Mouse (Mus musculus) embryonic facial prominence, embryonic 11.5 days (tissue): ENCODE results near the gene H2al1c. TPM values are rescaled to one million over a fixed set of nuclear protein-coding genes. Genes with fewer than 3 reads are reported as not detected.
"Not testable (repeated sequence)": the region's sequence is repeated elsewhere in the genome, so short reads cannot be mapped to it uniquely, and the experiment has no call there.

ENCODE experiments used
- ATAC-seq: fragments of 200-750 bp; cut with Nextera tagmentation; replicated peaks from 2 replicates; pipeline ENCODE4 v1.8.0; 2017; ENCODE audit warnings: low read depth; ENCODE audit not compliant: insufficient number of reproducible peaks, low FRiP score, low TSS enrichment
- DNase-seq: peaks from one replicate; pipeline ENCODE4 v3.0.0-alpha.2; 2015; ENCODE audit warnings: low spot score
- H3K27ac ChIP-seq: fragments of 300-500 bp; sonication (generic); replicated peaks from 2 replicates; pipeline ENCODE4 v1.5.1; 2014; ENCODE audit warnings: mild to moderate bottlenecking, low read depth, low read length, control low read depth
- H3K27me3 ChIP-seq: fragments of 300-500 bp; sonication (generic); 2 replicates; pipeline ENCODE4 v1.6.1; 2014; ENCODE audit warnings: mild to moderate bottlenecking, low read length, moderate library complexity, mixed read lengths; ENCODE audit not compliant: control insufficient read depth, insufficient read depth
- H3K36me3 ChIP-seq: fragments of 300-500 bp; sonication (generic); replicated peaks from 2 replicates; pipeline ENCODE4 v1.6.1; 2014; ENCODE audit warnings: low read depth, mild to moderate bottlenecking, low read length, moderate library complexity, mixed read lengths; ENCODE audit not compliant: control insufficient read depth, insufficient read depth
- H3K4me1 ChIP-seq: fragments of 300-500 bp; sonication (generic); 2 replicates; pipeline ENCODE4 v1.6.1; 2014; ENCODE audit warnings: low read length, mixed read lengths; ENCODE audit not compliant: control insufficient read depth, insufficient read depth
- H3K4me2 ChIP-seq: fragments of 300-500 bp; sonication (generic); 2 replicates; pipeline ENCODE4 v1.6.1; 2014; ENCODE audit warnings: low read depth, mild to moderate bottlenecking, control low read depth, low read length, moderate library complexity
- H3K4me3 ChIP-seq: fragments of 300-500 bp; sonication (generic); 2 replicates; pipeline ENCODE4 v1.5.1; 2014; ENCODE audit warnings: low read depth, low read length, control low read depth
- H3K9ac ChIP-seq: fragments of 300-500 bp; sonication (generic); replicated peaks from 2 replicates; pipeline ENCODE4 v1.6.1; 2014; ENCODE audit warnings: mild to moderate bottlenecking, control low read depth, low read length
- H3K9me3 ChIP-seq: fragments of 300-500 bp; sonication (generic); replicated peaks from 2 replicates; pipeline ENCODE4 v1.6.1; 2016; ENCODE audit warnings: mild to moderate bottlenecking, low read length, inconsistent platforms, mixed read lengths; ENCODE audit not compliant: control insufficient read depth
- WGBS: fragments of 180-500 bp; shearing (Covaris S2); extraction: QIAGEN DNeasy Blood & Tissue Kit; methylation state at CpG from one replicate; pipeline ENCODE4 v1.1.7; 2014; 5-methylcytosine and 5-hydroxymethylcytosine counted together
- polyA plus RNA-seq: library from polyadenylated mRNA; unstranded; fragments of >200 nt; fragmentation: Nextera tagmentation; extraction: Ambion mirVana; gene quantifications from 2 replicates; pipeline ENCODE4 v1.2.1, GENCODE M21; 2014

H2al1c gene
- polyA plus RNA-seq, 1 experiment from 2014 or later = not detected

DNA sequence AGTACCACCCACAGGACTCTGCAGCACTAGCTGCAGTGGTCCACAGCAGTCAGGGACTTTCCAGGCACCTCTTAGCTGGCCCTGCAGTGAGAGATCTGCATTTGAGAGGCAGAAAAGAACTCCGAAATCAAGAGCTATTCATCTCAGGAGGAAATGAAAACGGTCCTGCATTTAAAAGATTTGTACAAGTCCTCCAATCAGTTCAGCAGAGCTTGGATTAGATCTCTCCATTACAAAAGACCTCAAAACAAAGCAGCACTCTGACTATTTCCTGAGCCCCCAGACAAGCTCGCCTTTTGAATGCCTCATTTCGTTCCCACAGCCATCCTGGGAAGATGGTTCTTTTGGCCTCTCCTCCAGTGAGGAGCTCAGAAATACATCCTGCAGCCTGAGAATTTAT lies 16.2 kb upstream of the H2al1c start:
- DNase-seq (no peak), ATAC-seq (no peak)
- Histone ChIP-seq H3K27ac (no peak overlapping the region), H3K27me3 (no peaks in the 10 kb centered on the region), H3K9ac (no peak overlapping the region), H3K36me3 (no peaks in the 10 kb centered on the region), H3K9me3 (no peaks in the 10 kb centered on the region), H3K4me2 (no peak overlapping the region), H3K4me1 (no peaks in the 10 kb centered on the region), H3K4me3 (no peak overlapping the region)
- 69% methylated on average over 4 of the region's 4 CpGs for WGBS

DNA sequence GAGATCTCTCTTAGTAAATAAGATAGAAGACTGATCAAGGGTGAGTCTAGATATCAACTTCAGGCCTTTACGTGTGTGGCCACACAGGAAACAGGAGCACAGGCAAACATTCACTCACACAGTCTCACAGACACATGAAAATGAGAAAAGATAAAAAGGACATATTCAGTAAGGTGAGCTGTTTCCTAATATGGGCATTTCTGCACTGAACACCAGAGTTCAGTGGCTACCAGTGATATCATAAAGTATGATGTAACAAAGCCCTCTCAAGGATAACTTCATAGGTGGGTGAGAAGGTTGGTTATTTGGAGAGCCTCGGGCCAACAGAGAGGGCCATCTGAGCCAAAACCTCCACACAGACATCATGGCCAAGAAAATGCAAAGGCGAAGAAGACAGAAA lies 6.5 kb upstream of the H2al1c start, which contains the start of gene H2al1a:
TSS of gene H2al1a (plus strand) at position 301 of the 400 bp plus-strand sequence.
- not testable (repeated sequence) for H3K27ac ChIP-seq, H3K9me3 ChIP-seq, H3K9ac ChIP-seq, ATAC-seq, H3K4me2 ChIP-seq, H3K4me3 ChIP-seq, H3K4me1 ChIP-seq, H3K36me3 ChIP-seq, H3K27me3 ChIP-seq, DNase-seq
- no CpG with 5 or more reads among the region's 3 CpGs for WGBS

DNA sequence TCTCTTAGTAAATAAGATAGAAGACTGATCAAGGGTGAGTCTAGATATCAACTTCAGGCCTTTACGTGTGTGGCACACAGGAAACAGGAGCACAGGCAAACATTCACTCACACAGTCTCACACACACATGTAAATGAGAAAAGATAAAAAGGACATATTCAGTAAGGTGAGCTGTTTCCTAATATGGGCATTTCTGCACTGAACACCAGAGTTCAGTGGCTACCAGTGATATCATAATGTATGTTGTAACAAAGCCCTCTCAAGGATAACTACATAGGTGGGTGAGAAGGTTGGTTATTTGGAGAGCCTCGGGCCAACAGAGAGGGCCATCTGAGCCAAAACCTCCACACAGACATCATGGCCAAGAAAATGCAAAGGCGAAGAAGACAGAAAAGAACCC lies 3.3 kb upstream of the H2al1c start, which contains the start of gene H2al1b:
TSS of gene H2al1b (plus strand) at position 301 of the 400 bp plus-strand sequence.
- not testable (repeated sequence) for H3K36me3 ChIP-seq, H3K4me3 ChIP-seq, H3K27me3 ChIP-seq, H3K4me1 ChIP-seq, H3K9me3 ChIP-seq, H3K27ac ChIP-seq, ATAC-seq, H3K4me2 ChIP-seq, H3K9ac ChIP-seq, DNase-seq
- WGBS = 95% methylated on average over 1 of the region's 3 CpGs

- not testable (repeated sequence) for H3K9ac ChIP-seq, H3K36me3 ChIP-seq, ATAC-seq, H3K27me3 ChIP-seq, H3K4me1 ChIP-seq, H3K4me3 ChIP-seq, H3K27ac ChIP-seq, H3K4me2 ChIP-seq, DNase-seq, H3K9me3 ChIP-seq
- WGBS = no CpG with 5 or more reads among the region's 6 CpGs
Observed at GRCm38 (mm10) chrX:11308524-11308923, 3.1 kb downstream of the H2al1c start, which contains the start of gene H2al1d. Gene H2al1d (plus strand): TSS chrX:11308824.

DNA sequence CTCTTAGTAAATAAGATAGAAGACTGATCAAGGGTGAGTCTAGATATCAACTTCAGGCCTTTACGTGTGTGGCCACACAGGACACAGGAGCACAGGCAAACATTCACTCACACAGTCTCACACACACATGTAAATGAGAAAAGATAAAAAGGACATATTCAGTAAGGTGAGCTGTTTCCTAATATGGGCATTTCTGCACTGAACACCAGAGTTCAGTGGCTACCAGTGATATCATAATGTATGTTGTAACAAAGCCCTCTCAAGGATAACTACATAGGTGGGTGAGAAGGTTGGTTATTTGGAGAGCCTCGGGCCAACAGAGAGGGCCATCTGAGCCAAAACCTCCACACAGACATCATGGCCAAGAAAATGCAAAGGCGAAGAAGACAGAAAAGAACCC lies 6.2 kb downstream of the H2al1c start, which contains the start of gene H2al1e:
TSS of gene H2al1e (plus strand) at position 301 of the 400 bp plus-strand sequence.
- not testable (repeated sequence) for H3K9me3 ChIP-seq, H3K36me3 ChIP-seq, ATAC-seq, H3K9ac ChIP-seq, H3K27me3 ChIP-seq, DNase-seq, H3K4me1 ChIP-seq, H3K27ac ChIP-seq, H3K4me2 ChIP-seq, H3K4me3 ChIP-seq
- no CpG with 5 or more reads among the region's 3 CpGs for WGBS

DNA sequence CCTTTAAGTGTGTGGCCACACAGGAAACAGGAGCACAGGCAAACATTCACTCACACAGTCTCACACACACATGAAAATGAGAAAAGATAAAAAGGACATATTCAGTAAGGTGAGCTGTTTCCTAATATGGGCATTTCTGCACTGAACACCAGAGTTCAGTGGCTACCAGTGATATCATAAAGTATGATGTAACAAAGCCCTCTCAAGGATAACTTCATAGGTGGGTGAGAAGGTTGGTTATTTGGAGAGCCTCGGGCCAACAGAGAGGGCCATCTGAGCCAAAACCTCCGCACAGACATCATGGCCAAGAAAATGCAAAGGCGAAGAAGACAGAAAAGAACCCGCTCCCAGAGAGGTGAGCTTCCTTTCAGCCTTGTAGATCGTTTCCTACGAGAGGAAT lies 9.4 kb downstream of the H2al1c start, which contains the start of gene H2al1f:
TSS of gene H2al1f (plus strand) at position 301 of the 400 bp plus-strand sequence.
- H3K36me3 ChIP-seq, H3K4me2 ChIP-seq, H3K9ac ChIP-seq, H3K27me3 ChIP-seq, H3K4me3 ChIP-seq, DNase-seq, H3K9me3 ChIP-seq, ATAC-seq, H3K27ac ChIP-seq, H3K4me1 ChIP-seq: not testable (repeated sequence)
- no CpG with 5 or more reads among the region's 6 CpGs for WGBS

DNA sequence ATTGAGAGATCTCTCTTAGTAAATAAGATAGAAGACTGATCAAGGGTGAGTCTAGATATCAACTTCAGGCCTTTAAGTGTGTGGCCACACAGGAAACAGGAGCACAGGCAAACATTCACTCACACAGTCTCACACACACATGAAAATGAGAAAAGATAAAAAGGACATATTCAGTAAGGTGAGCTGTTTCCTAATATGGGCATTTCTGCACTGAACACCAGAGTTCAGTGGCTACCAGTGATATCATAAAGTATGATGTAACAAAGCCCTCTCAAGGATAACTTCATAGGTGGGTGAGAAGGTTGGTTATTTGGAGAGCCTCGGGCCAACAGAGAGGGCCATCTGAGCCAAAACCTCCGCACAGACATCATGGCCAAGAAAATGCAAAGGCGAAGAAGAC lies 12.5 kb downstream of the H2al1c start, which contains the start of gene H2al1g:
TSS of gene H2al1g (plus strand) at position 301 of the 400 bp plus-strand sequence.
- H3K27me3 ChIP-seq, H3K4me1 ChIP-seq, H3K4me3 ChIP-seq, ATAC-seq, H3K27ac ChIP-seq, H3K36me3 ChIP-seq, H3K9me3 ChIP-seq, H3K9ac ChIP-seq, H3K4me2 ChIP-seq, DNase-seq: not testable (repeated sequence)
- no CpG with 5 or more reads among the region's 3 CpGs for WGBS

GRCm38 (mm10) chrX:11321192-11321591 lies 15.7 kb downstream of the H2al1c start, which contains the start of gene H2al1h:
Gene H2al1h (plus strand): TSS chrX:11321492.
- not testable (repeated sequence) for DNase-seq, H3K27me3 ChIP-seq, H3K9me3 ChIP-seq, H3K4me3 ChIP-seq, H3K4me2 ChIP-seq, H3K9ac ChIP-seq, H3K4me1 ChIP-seq, H3K27ac ChIP-seq, ATAC-seq, H3K36me3 ChIP-seq
- WGBS = no CpG with 5 or more reads among the region's 6 CpGs
